In genomic region chr3:99749725-99750124, GRCm38 (mm10) we compare ENCODE assay signal across 35 mouse cellular contexts.
DNase-seq lines count a peak whose midpoint lies in the region; ATAC-seq lines count a peak whose summit lies in the region.
"Had no signal": no experiment of that assay in that cellular context is flagged by ENCODE, and none has a peak within 500 bp of the region (broad histone marks: within the 10 kb centered on the region; RNA-seq: fewer than 3 reads in every experiment).

No protein-coding gene starts in this region.

- 0 out of 2 replicates have a peak overlapping the region, but pooled peaks have one; percentile 2 for H3K27ac ChIP-seq in embryonic facial prominence, embryonic 13.5 days
- H3K27ac ChIP-seq in embryonic facial prominence, embryonic 10.5 days (replicated peaks), result no peak overlapping the region
- H3K27ac ChIP-seq in kidney, embryonic 16.5 days (ENCODE audit: low read length), result no peak overlapping the region
- no peak overlapping the region for H3K27ac ChIP-seq in limb, embryonic 13.5 days
- H3K27ac ChIP-seq: forebrain, embryonic 10.5 days; forebrain, embryonic 15.5 days; heart, embryonic 10.5 days; heart, embryonic 15.5 days; hindbrain, embryonic 12.5 days; liver, embryonic 14.5 days; macrophage; neural tube, embryonic 12.5 days; stomach, postnatal 0 days had no signal

- no peak for ATAC-seq in embryonic facial prominence, embryonic 13.5 days (ENCODE audit: insufficient number of reproducible peaks, insufficient read depth, low FRiP score, low TSS enrichment, low read depth)
- 0 out of 2 replicates have a peak, but pooled peaks have one; percentile 23 for ATAC-seq in kidney, embryonic 16.5 days (ENCODE audit: low FRiP score, low TSS enrichment)
- ATAC-seq in limb, embryonic 13.5 days (ENCODE audit: low FRiP score, low read depth), result peak; percentile 69; the same call in 1 of the 2 replicates
- ATAC-seq: forebrain, embryonic 15.5 days; intestine, embryonic 16.5 days; Patski had no signal

- H3K36me3 ChIP-seq in embryonic facial prominence, embryonic 13.5 days, result no peaks in the 10 kb centered on the region
- H3K36me3 ChIP-seq in embryonic facial prominence, embryonic 10.5 days (replicated peaks), result no peaks in the 10 kb centered on the region
- H3K36me3 ChIP-seq in kidney, embryonic 16.5 days (ENCODE audit: insufficient read depth, low read length), result no peaks in the 10 kb centered on the region
- no peaks in the 10 kb centered on the region for H3K36me3 ChIP-seq in limb, embryonic 13.5 days
- H3K36me3 ChIP-seq: forebrain, embryonic 10.5 days; forebrain, embryonic 15.5 days; heart, embryonic 10.5 days; heart, embryonic 15.5 days; hindbrain, embryonic 12.5 days; neural tube, embryonic 12.5 days had no signal

- H3K4me3 ChIP-seq in embryonic facial prominence, embryonic 13.5 days, result no peak overlapping the region
- no peak overlapping the region for H3K4me3 ChIP-seq in embryonic facial prominence, embryonic 10.5 days
- H3K4me3 ChIP-seq in kidney, embryonic 16.5 days (ENCODE audit: low read length), result no peak overlapping the region
- peak overlapping the region; percentile 5; the same call in 1 of the 2 replicates for H3K4me3 ChIP-seq in limb, embryonic 13.5 days
- H3K4me3 ChIP-seq: forebrain, embryonic 10.5 days; forebrain, embryonic 15.5 days; heart, embryonic 10.5 days; heart, embryonic 15.5 days; hindbrain, embryonic 12.5 days; myocyte; neural tube, embryonic 12.5 days had no signal

- H3K4me2 ChIP-seq in embryonic facial prominence, embryonic 13.5 days, result no peak overlapping the region
- peak overlapping the region; percentile 25 for H3K4me2 ChIP-seq in kidney, embryonic 16.5 days (replicated peaks; ENCODE audit: low read depth, low read length)
- H3K4me2 ChIP-seq in limb, embryonic 13.5 days (replicated peaks), result peak overlapping the region; percentile 48
- H3K4me2 ChIP-seq: forebrain, embryonic 15.5 days; heart, embryonic 15.5 days; hindbrain, embryonic 12.5 days; neural tube, embryonic 12.5 days had no signal

- DNase-seq in embryonic facial prominence, embryonic 10.5 days (ENCODE audit: low spot score), result no peak
- no peak for DNase-seq in kidney, adult 18-20 months
- DNase-seq in forelimb bud, embryonic 11.5 days (ENCODE audit: low read depth, low spot score), result peak; percentile 75
- no peak for DNase-seq in right cerebral cortex, adult 2 months (ENCODE audit: low spot score in 2 of 2)
- DNase-seq in cerebellum, adult 18-20 months, result no peak
- DNase-seq: adrenal gland, postnatal 10 days; cerebellum, adult 9-10 months; cerebellum, postnatal 36 days; gastrocnemius, postnatal 10 days; heart, adult 11 months; heart, postnatal 36 days; kidney, postnatal 25 days; layer of hippocampus, postnatal 36 days; liver; lung, adult 2 months; lung, postnatal 10 days; right cerebral cortex, adult 18-20 months; right cerebral cortex, postnatal 4 days; thymus, adult 18-20 months; thymus, postnatal 25 days had no signal

- H3K27me3 ChIP-seq in embryonic facial prominence, embryonic 13.5 days, result no peaks in the 10 kb centered on the region
- H3K27me3 ChIP-seq in embryonic facial prominence, embryonic 10.5 days (replicated peaks; ENCODE audit: low read depth, poor library complexity, severe bottlenecking), result no peaks in the 10 kb centered on the region
- no peaks in the 10 kb centered on the region for H3K27me3 ChIP-seq in kidney, embryonic 16.5 days (ENCODE audit: insufficient read depth, low read length)
- H3K27me3 ChIP-seq in limb, embryonic 13.5 days, result no peaks in the 10 kb centered on the region
- H3K27me3 ChIP-seq: forebrain, embryonic 15.5 days; heart, embryonic 15.5 days; hindbrain, embryonic 12.5 days; neural tube, embryonic 12.5 days; Patski had no signal

- H3K9me3 ChIP-seq in embryonic facial prominence, embryonic 13.5 days, result no peaks in the 10 kb centered on the region
- H3K9me3 ChIP-seq in embryonic facial prominence, embryonic 10.5 days, result no peaks in the 10 kb centered on the region
- H3K9me3 ChIP-seq in kidney, embryonic 16.5 days (ENCODE audit: low read length), result no peaks in the 10 kb centered on the region
- H3K9me3 ChIP-seq in limb, embryonic 13.5 days, result no peaks in the 10 kb centered on the region
- H3K9me3 ChIP-seq: forebrain, embryonic 10.5 days; forebrain, embryonic 15.5 days; heart, embryonic 10.5 days; heart, embryonic 15.5 days; hindbrain, embryonic 12.5 days; neural tube, embryonic 12.5 days had no signal

- 75% methylated on average over 8 of the region's 8 CpGs for WGBS in embryonic facial prominence, embryonic 13.5 days
- WGBS in embryonic facial prominence, embryonic 10.5 days, result 89% methylated on average over 8 of the region's 8 CpGs
- 26% methylated on average over 8 of the region's 8 CpGs for WGBS in kidney, embryonic 16.5 days
- WGBS in limb, embryonic 13.5 days, result 16% methylated on average over 8 of the region's 8 CpGs

- no peak overlapping the region for H3K9ac ChIP-seq in embryonic facial prominence, embryonic 13.5 days
- no peak overlapping the region for H3K9ac ChIP-seq in kidney, embryonic 16.5 days (replicated peaks; ENCODE audit: low read length)
- no peak overlapping the region for H3K9ac ChIP-seq in limb, embryonic 13.5 days
- H3K9ac ChIP-seq: forebrain, embryonic 15.5 days; heart, embryonic 15.5 days; hindbrain, embryonic 12.5 days; liver, embryonic 14.5 days; neural tube, embryonic 12.5 days had no signal

- H3K4me1 ChIP-seq in embryonic facial prominence, embryonic 13.5 days, result no peaks in the 10 kb centered on the region
- H3K4me1 ChIP-seq in embryonic facial prominence, embryonic 10.5 days, result no peaks in the 10 kb centered on the region
- H3K4me1 ChIP-seq in kidney, embryonic 16.5 days (ENCODE audit: insufficient read depth, low read length), result no peaks in the 10 kb centered on the region
- peaks cover 10% of the 10 kb centered on the region for H3K4me1 ChIP-seq in limb, embryonic 13.5 days
- H3K4me1 ChIP-seq: forebrain, embryonic 10.5 days; forebrain, embryonic 15.5 days; heart, embryonic 10.5 days; heart, embryonic 15.5 days; hindbrain, embryonic 12.5 days; neural tube, embryonic 12.5 days had no signal
